Mouse (Mus musculus) lung, postnatal 0 days (tissue): ENCODE measurements around the gene Gm20696. TPM values are rescaled to one million over a fixed set of nuclear protein-coding genes. Genes with fewer than 3 reads are reported as not detected.

Experiments
- ATAC-seq: fragments of 200-750 bp; cut with Nextera tagmentation; 2 replicates; pipeline ENCODE4 v1.8.0; 2017; ENCODE audit warnings: moderate library complexity
- DNase-seq: peaks from one replicate; pipeline ENCODE4 v3.0.0-alpha.2; 2016; ENCODE audit warnings: low spot score
- H3K27ac ChIP-seq: fragments of 300-500 bp; sonication (generic); 2 replicates; pipeline ENCODE4 v1.5.1; 2014; ENCODE audit warnings: antibody characterized with exemption, mild to moderate bottlenecking, low read length, mixed read lengths
- H3K27me3 ChIP-seq: fragments of 300-500 bp; sonication (generic); replicated peaks from 2 replicates; pipeline ENCODE4 v1.6.1; 2014; ENCODE audit warnings: low read length, mixed read lengths; ENCODE audit not compliant: insufficient read depth
- H3K36me3 ChIP-seq: fragments of 300-500 bp; sonication (generic); 2 replicates; pipeline ENCODE4 v1.6.1; 2014; ENCODE audit warnings: low read length, mixed read lengths; ENCODE audit not compliant: insufficient read depth
- H3K4me1 ChIP-seq: fragments of 300-500 bp; sonication (generic); 2 replicates; pipeline ENCODE4 v1.6.1; 2014; ENCODE audit warnings: antibody characterized with exemption, low read depth, low read length, mixed read lengths; ENCODE audit not compliant: insufficient read depth
- H3K4me2 ChIP-seq: fragments of 300-500 bp; sonication (generic); replicated peaks from 2 replicates; pipeline ENCODE4 v1.6.1; 2014; ENCODE audit warnings: low read depth, mild to moderate bottlenecking, low read length, moderate library complexity, mixed read lengths
- H3K4me3 ChIP-seq: fragments of 300-500 bp; sonication (generic); 2 replicates; pipeline ENCODE4 v1.5.1; 2014; ENCODE audit warnings: low read depth, low read length
- H3K9ac ChIP-seq: fragments of 300-500 bp; sonication (generic); replicated peaks from 2 replicates; pipeline ENCODE4 v1.6.1; 2014; ENCODE audit warnings: low read depth, mild to moderate bottlenecking
- H3K9me3 ChIP-seq: fragments of 300-500 bp; sonication (generic); 2 replicates; pipeline ENCODE4 v1.6.1; 2016; ENCODE audit warnings: low read length, mixed read lengths
- CTCF ChIP-seq: IDR thresholded peaks from 2 replicates; pipeline ENCODE4 v1.5.1; 2016; ENCODE audit warnings: antibody characterized with exemption, mild to moderate bottlenecking
- EP300 ChIP-seq: IDR thresholded peaks from 2 replicates; pipeline ENCODE4 v1.6.1; 2016; ENCODE audit warnings: antibody characterized with exemption, mild to moderate bottlenecking, control low read depth
- WGBS: fragments of 180-500 bp; shearing (Covaris S2); extraction: QIAGEN DNeasy Blood & Tissue Kit; methylation state at CpG from one replicate; pipeline ENCODE4 v1.1.7; 2014; 5-methylcytosine and 5-hydroxymethylcytosine counted together
- polyA plus RNA-seq: library from polyadenylated mRNA; unstranded; fragments of >200 nt; fragmentation: Nextera tagmentation; extraction: Ambion mirVana; gene quantifications from 2 replicates; pipeline ENCODE4 v1.2.1, GENCODE M21; 2015

Gene Gm20696
- polyA plus RNA-seq, 1 experiment from 2014 or later: 2.3 TPM

GRCm38 (mm10) chr6:99374448-99375271 is 291.9 kb downstream of the Gm20696 start:
- H3K4me1 ChIP-seq: peaks cover 30% of the 10 kb centered on the region
- H3K27ac ChIP-seq: no peak overlapping the region; the same call in 1 of the 2 replicates
- ATAC-seq (peak; percentile 37), DNase-seq (peak; percentile 45)
- no peaks in the 10 kb centered on the region for H3K9me3 ChIP-seq
- no peak overlapping the region for H3K9ac ChIP-seq
- H3K4me2 ChIP-seq: peak overlapping the region; percentile 5; the same call in 1 of the 2 replicates
- TF ChIP-seq EP300: peak; percentile 58; the same call in 1 of the 2 replicates
- no peak for TF ChIP-seq CTCF
- 23% methylated on average over 19 of the region's 19 CpGs for WGBS
- H3K4me3 ChIP-seq: no peak overlapping the region
- no peaks in the 10 kb centered on the region for H3K36me3 ChIP-seq
- no peaks in the 10 kb centered on the region for H3K27me3 ChIP-seq

GRCm38 (mm10) chr6:99372427-99372826 is 294.2 kb downstream of the Gm20696 start:
- no peak overlapping the region for H3K4me2 ChIP-seq
- no peak overlapping the region for H3K9ac ChIP-seq
- WGBS: 54% methylated on average over 5 of the region's 5 CpGs
- no peaks in the 10 kb centered on the region for H3K27me3 ChIP-seq
- H3K9me3 ChIP-seq: no peaks in the 10 kb centered on the region
- H3K27ac ChIP-seq: no peak overlapping the region
- DNase-seq: no peak
- H3K36me3 ChIP-seq: no peaks in the 10 kb centered on the region
- no peak overlapping the region for H3K4me3 ChIP-seq
- ATAC-seq: no peak
- H3K4me1 ChIP-seq: peaks cover 24% of the 10 kb centered on the region
- no peak for TF ChIP-seq CTCF
- no peak for TF ChIP-seq EP300

GRCm38 (mm10) chr6:99372016-99372415 is 294.6 kb downstream of the Gm20696 start:
- DNase-seq: peak; percentile 39
- no peak overlapping the region for H3K9ac ChIP-seq
- H3K4me2 ChIP-seq: no peak overlapping the region
- no peak for TF ChIP-seq CTCF
- TF ChIP-seq EP300: no peak
- H3K4me3 ChIP-seq: no peak overlapping the region
- H3K27me3 ChIP-seq: no peaks in the 10 kb centered on the region
- H3K27ac ChIP-seq: no peak overlapping the region
- H3K4me1 ChIP-seq: peaks cover 24% of the 10 kb centered on the region
- 34% methylated on average over 6 of the region's 6 CpGs for WGBS
- no peaks in the 10 kb centered on the region for H3K36me3 ChIP-seq
- peak; percentile 30; the same call in 1 of the 2 replicates for ATAC-seq
- no peaks in the 10 kb centered on the region for H3K9me3 ChIP-seq

GRCm38 (mm10) chr6:99369931-99370330 is 296.7 kb downstream of the Gm20696 start:
- H3K27me3 ChIP-seq: no peaks in the 10 kb centered on the region
- 65% methylated on average over 2 of the region's 2 CpGs for WGBS
- ATAC-seq: no peak
- no peak for TF ChIP-seq CTCF
- no peak for TF ChIP-seq EP300
- H3K4me3 ChIP-seq: no peak overlapping the region
- no peak overlapping the region for H3K4me2 ChIP-seq
- H3K27ac ChIP-seq: no peak overlapping the region
- DNase-seq: no peak
- H3K36me3 ChIP-seq: no peaks in the 10 kb centered on the region
- H3K9ac ChIP-seq: no peak overlapping the region
- H3K9me3 ChIP-seq: no peaks in the 10 kb centered on the region
- H3K4me1 ChIP-seq: peaks cover 14% of the 10 kb centered on the region; the same call in 1 of the 2 replicates

- no peaks in the 10 kb centered on the region for H3K27me3 ChIP-seq
- no peaks in the 10 kb centered on the region for H3K9me3 ChIP-seq
- no peak overlapping the region for H3K9ac ChIP-seq
- H3K4me3 ChIP-seq: no peak overlapping the region
- ATAC-seq (0 out of 2 replicates have a peak, but pooled peaks have one; percentile 32), DNase-seq (no peak)
- 58% methylated on average over 3 of the region's 3 CpGs for WGBS
- H3K36me3 ChIP-seq: no peaks in the 10 kb centered on the region
- H3K4me1 ChIP-seq: peaks cover 9% of the 10 kb centered on the region; the same call in 1 of the 2 replicates
- TF ChIP-seq CTCF: no peak
- TF ChIP-seq EP300: no peak
- no peak overlapping the region for H3K4me2 ChIP-seq
- no peak overlapping the region for H3K27ac ChIP-seq
These were observed 297.4 kb downstream of the Gm20696 start for GRCm38 (mm10) chr6:99369156-99369555.

GRCm38 (mm10) chr6:99368118-99368753 is 298.4 kb downstream of the Gm20696 start:
- Histone ChIP-seq H3K9ac (no peak overlapping the region), H3K27me3 (no peaks in the 10 kb centered on the region), H3K4me3 (no peak overlapping the region), H3K36me3 (no peaks in the 10 kb centered on the region), H3K4me2 (no peak overlapping the region), H3K4me1 (peaks cover 6% of the 10 kb centered on the region; the same call in 1 of the 2 replicates), H3K27ac (no peak overlapping the region), H3K9me3 (no peaks in the 10 kb centered on the region)
- no peak for TF ChIP-seq EP300
- TF ChIP-seq CTCF: no peak
- WGBS: 63% methylated on average over 4 of the region's 4 CpGs
- DNase-seq (no peak), ATAC-seq (no peak)
